Comparison of ENCODE assay signal across 8 mouse cellular contexts in the genomic region with DNA sequence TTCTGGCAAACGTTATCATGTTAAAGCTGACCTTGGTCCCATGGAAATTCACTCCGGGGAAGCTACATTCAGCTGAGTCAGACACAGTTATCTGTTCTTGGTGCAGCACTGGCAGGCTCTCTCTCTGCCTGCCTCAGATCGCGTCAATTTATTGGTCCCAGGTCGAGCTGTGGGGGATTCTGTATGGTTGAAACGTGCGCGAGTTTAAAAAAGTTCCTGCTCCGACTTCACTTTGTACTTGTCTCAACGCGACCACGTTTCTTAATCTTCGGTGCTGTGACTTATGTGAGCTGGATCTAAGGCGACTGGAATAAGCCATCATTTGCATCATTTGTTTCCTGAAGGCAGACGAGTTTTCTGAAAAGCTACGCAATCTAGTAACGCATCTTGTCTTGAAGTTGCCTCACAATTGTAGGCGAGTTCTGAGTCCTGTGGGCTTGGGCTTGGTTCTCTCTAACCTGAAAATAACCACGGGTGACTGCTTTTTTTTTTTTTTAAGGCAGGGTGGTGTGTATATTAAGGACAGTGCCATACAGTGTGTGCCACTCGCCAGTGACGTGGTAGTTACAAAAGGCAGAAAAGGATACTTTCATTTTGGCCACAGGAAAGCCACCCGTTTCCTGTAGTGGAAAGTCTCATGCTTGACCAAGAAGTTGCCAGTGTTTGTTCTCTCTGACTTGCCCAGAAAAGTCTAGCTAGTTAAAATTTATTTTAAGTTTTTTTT. TPM values are rescaled to one million over a fixed set of nuclear protein-coding genes. Genes with fewer than 3 reads are reported as not detected.
DNase-seq lines count a peak whose midpoint lies in the region; ATAC-seq and TF ChIP-seq lines count a peak whose summit lies in the region.

No protein-coding gene starts in this region.

- 38% methylated on average over 22 of the region's 22 CpGs for WGBS in liver, embryonic 11.5 days
- WGBS in thymus, adult 2 months: 3% methylated on average over 22 of the region's 22 CpGs
- WGBS in forebrain, embryonic 12.5 days: 86% methylated on average over 22 of the region's 22 CpGs

- peak overlapping the region; percentile 46 for H3K4me2 ChIP-seq in liver, embryonic 11.5 days
- no peak overlapping the region for H3K4me2 ChIP-seq in forebrain, embryonic 12.5 days

- peak overlapping the region; percentile 23; the same call in 1 of the 2 replicates for H3K4me3 ChIP-seq in liver, embryonic 11.5 days (ENCODE audit: low read depth, low read length)
- H3K4me3 ChIP-seq in thymus, adult 2 months (ENCODE audit: control insufficient read depth, insufficient read depth, low read length): peak overlapping the region; percentile 54
- no peak overlapping the region for H3K4me3 ChIP-seq in forebrain, embryonic 12.5 days (replicated peaks)

- H3K36me3 ChIP-seq in liver, embryonic 11.5 days (ENCODE audit: control insufficient read depth, insufficient read depth, low read length): no peaks in the 10 kb centered on the region
- no peaks in the 10 kb centered on the region for H3K36me3 ChIP-seq in thymus, adult 2 months (ENCODE audit: control insufficient read depth, insufficient read depth, low read length)
- no peaks in the 10 kb centered on the region for H3K36me3 ChIP-seq in forebrain, embryonic 12.5 days (replicated peaks)

- no peak overlapping the region for H3K27ac ChIP-seq in liver, embryonic 11.5 days (ENCODE audit: low read depth, low read length)
- no peak overlapping the region for H3K27ac ChIP-seq in thymus, adult 2 months (ENCODE audit: control insufficient read depth, insufficient read depth, low read length)
- H3K27ac ChIP-seq in forebrain, embryonic 12.5 days: no peak overlapping the region

- no peaks in the 10 kb centered on the region for H3K4me1 ChIP-seq in liver, embryonic 11.5 days (replicated peaks; ENCODE audit: control insufficient read depth, insufficient read depth, low read length)
- H3K4me1 ChIP-seq in thymus, adult 2 months (replicated peaks; ENCODE audit: control insufficient read depth, insufficient read depth, low read length): peaks cover 3% of the 10 kb centered on the region; the same call in 1 of the 2 replicates
- no peaks in the 10 kb centered on the region; the same call in 1 of the 2 replicates for H3K4me1 ChIP-seq in forebrain, embryonic 12.5 days

- 0 out of 2 replicates have a peak, but pooled peaks have one; percentile 62 for ATAC-seq in erythroblast, adult 5-6 weeks (replicated peaks; ENCODE audit: low FRiP score, poor library complexity, severe bottlenecking)
- ATAC-seq in liver, embryonic 11.5 days (replicated peaks; ENCODE audit: low FRiP score): 0 out of 2 replicates have a peak, but pooled peaks have one; percentile 45
- ATAC-seq in forebrain, embryonic 12.5 days (ENCODE audit: low FRiP score): no peak

- no peaks in the 10 kb centered on the region for H3K9me3 ChIP-seq in liver, embryonic 11.5 days (ENCODE audit: control insufficient read depth, low read length)
- H3K9me3 ChIP-seq in forebrain, embryonic 12.5 days: no peaks in the 10 kb centered on the region

- H3K27me3 ChIP-seq in liver, embryonic 11.5 days (replicated peaks; ENCODE audit: control insufficient read depth, insufficient read depth, low read length): no peaks in the 10 kb centered on the region
- H3K27me3 ChIP-seq in thymus, adult 2 months (ENCODE audit: control insufficient read depth, insufficient read depth, low read length): no peaks in the 10 kb centered on the region
- H3K27me3 ChIP-seq in forebrain, embryonic 12.5 days: no peaks in the 10 kb centered on the region

- DNase-seq in gastrocnemius, adult 18-20 months (ENCODE audit: low spot score): peak; percentile 36
- no peak for DNase-seq in gastrocnemius, adult 8-10 months (ENCODE audit: low spot score in 2 of 2)
- peak; percentile 53 to 55 for DNase-seq in B cell, adult 2 months
- no peak for DNase-seq in liver, embryonic 11.5 days (ENCODE audit: low spot score)
- DNase-seq in thymus, adult 2 months: peak; percentile 60
- DNase-seq in right cerebral cortex, postnatal 36 days (ENCODE audit: low spot score in 2 of 2): no peak

- no peak for TF ChIP-seq POLR2A in thymus, adult 2 months (IDR thresholded peaks at IDR 0.05; ENCODE audit: control insufficient read depth, extremely low read depth, insufficient read depth, low read length, poor library complexity)

- no peak overlapping the region for H3K9ac ChIP-seq in liver, embryonic 11.5 days (ENCODE audit: low read depth, low read length)
- no peak overlapping the region for H3K9ac ChIP-seq in forebrain, embryonic 12.5 days

- TF ChIP-seq CTCF in thymus, adult 2 months (IDR thresholded peaks at IDR 0.05; ENCODE audit: borderline replicate concordance, control insufficient read depth, extremely low read depth, insufficient read depth, low read length, poor library complexity): no peak

RNA-seq across cellular contexts. Expression of a gene that starts 1.1 kb away (rescaled TPM):
- total RNA-seq in gastrocnemius, adult 18-20 months (2021): 10 to 100 TPM; 35.4 to 45.9 TPM
- total RNA-seq in gastrocnemius, adult 8-10 months (2022): 10 to 100 TPM; 30.6 to 39.3 (median 33.9) TPM
- total RNA-seq in erythroblast, adult 5-6 weeks (2015; ENCODE audit: low replicate concordance): 4.4 and 5.6 TPM in 2 replicates
- 0.42 and 1.2 TPM in 2 replicates for total RNA-seq in erythroblast, adult 5-6 weeks (2017; ENCODE audit: low replicate concordance)
- 0.05 and 0.14 TPM in 2 replicates for polyA plus RNA-seq in liver, embryonic 11.5 days (2014; fragmentation: Nextera tagmentation; extraction: Ambion mirVana)
- 3.4 and 5.2 TPM in 2 replicates for polyA plus RNA-seq in thymus, adult 2 months (2012; rRNA removed)
- 0.05 TPM in 1 of 2 replicates, not detected in the other for polyA plus RNA-seq in forebrain, embryonic 12.5 days (2016; fragmentation: Nextera tagmentation; extraction: Ambion mirVana)

Comparison
In these comparisons a context has a peak if more than half of its experiments do, and no peak if none do; other contexts are left out.
1. DNase-seq: peak in gastrocnemius, adult 18-20 months (single experiment), B cell, adult 2 months (2 of 2) and thymus, adult 2 months (single experiment); none in gastrocnemius, adult 8-10 months (0 of 2), liver, embryonic 11.5 days (single experiment) and right cerebral cortex, postnatal 36 days (0 of 2).
2. RNA of a gene that starts 1.1 kb away (total RNA-seq): 35.4 to 45.9 TPM in gastrocnemius, adult 18-20 months and 30.6 to 39.3 TPM in gastrocnemius, adult 8-10 months; 0.42 to 5.6 TPM in erythroblast, adult 5-6 weeks; every median in the first group is over 4 times any median in the second.